Mouse (Mus musculus) forebrain, embryonic 10.5 days (tissue): ENCODE results near the gene Snx19. TPM values are rescaled to one million over a fixed set of nuclear protein-coding genes. Genes with fewer than 3 reads are reported as not detected.

Source experiments
- DNase-seq: peaks from one replicate; pipeline ENCODE4 v3.0.0-alpha.2; 2017; ENCODE audit warnings: low spot score; ENCODE audit errors: extremely low spot score
- H3K27ac ChIP-seq: fragments of 300-500 bp; sonication (generic); 2 replicates; pipeline ENCODE4 v1.5.1; 2016; ENCODE audit warnings: mild to moderate bottlenecking
- H3K27me3 ChIP-seq: fragments of 300-500 bp; sonication (generic); 2 replicates; pipeline ENCODE4 v1.6.1; 2016; ENCODE audit warnings: mild to moderate bottlenecking; ENCODE audit not compliant: poor library complexity, severe bottlenecking
- H3K36me3 ChIP-seq: fragments of 300-500 bp; sonication (generic); replicated peaks from 2 replicates; pipeline ENCODE4 v1.6.1; 2016; ENCODE audit warnings: mild to moderate bottlenecking, moderate library complexity
- H3K4me1 ChIP-seq: fragments of 300-500 bp; sonication (generic); 2 replicates; pipeline ENCODE4 v1.6.1; 2016
- H3K4me3 ChIP-seq: fragments of 300-500 bp; sonication (generic); 2 replicates; pipeline ENCODE4 v1.5.1; 2016; ENCODE audit warnings: mild to moderate bottlenecking, moderate library complexity
- H3K9me3 ChIP-seq: fragments of 300-500 bp; sonication (generic); 2 replicates; pipeline ENCODE4 v1.6.1; 2016; ENCODE audit warnings: mild to moderate bottlenecking, moderate library complexity
- WGBS: fragments of 180-500 bp; shearing (Covaris S2); methylation state at CpG from one replicate; pipeline ENCODE4 v1.1.7; 2016; 5-methylcytosine and 5-hydroxymethylcytosine counted together
- polyA plus RNA-seq: library from polyadenylated mRNA; unstranded; fragments of >200 nt; fragmentation: Nextera tagmentation; extraction: Ambion mirVana; gene quantifications from 2 replicates; pipeline ENCODE4 v1.2.1, GENCODE M21; 2016

The Snx19 gene
- polyA plus RNA-seq, 1 experiment from 2014 or later = 22.9 TPM

GRCm38 (mm10) chr9:30494446-30494845 is 67.5 kb downstream of the Snx19 start:
- Histone ChIP-seq H3K27ac (no peak overlapping the region), H3K9me3 (no peaks in the 10 kb centered on the region), H3K4me3 (no peak overlapping the region), H3K27me3 (no peaks in the 10 kb centered on the region), H3K36me3 (no peaks in the 10 kb centered on the region), H3K4me1 (no peaks in the 10 kb centered on the region)
- 91% methylated on average over 2 of the region's 2 CpGs for WGBS
- no peak for DNase-seq

GRCm38 (mm10) chr9:30508966-30509365 is 82.1 kb downstream of the Snx19 start:
- Histone ChIP-seq H3K36me3 (no peaks in the 10 kb centered on the region), H3K4me1 (no peaks in the 10 kb centered on the region)
- 88% methylated on average over 5 of the region's 5 CpGs for WGBS

GRCm38 (mm10) chr9:30515953-30516352 is 89.0 kb downstream of the Snx19 start:
- Histone ChIP-seq H3K36me3 (no peaks in the 10 kb centered on the region), H3K27ac (no peak overlapping the region), H3K4me3 (no peak overlapping the region), H3K9me3 (no peaks in the 10 kb centered on the region), H3K27me3 (no peaks in the 10 kb centered on the region), H3K4me1 (peaks cover 18% of the 10 kb centered on the region)
- DNase-seq = no peak

More at GRCm38 (mm10) chr9:30508966-30509365, 82.1 kb downstream of the Snx19 start:
- Histone ChIP-seq H3K27me3 (no peaks in the 10 kb centered on the region), H3K9me3 (no peaks in the 10 kb centered on the region), H3K27ac (no peak overlapping the region), H3K4me3 (no peak overlapping the region)
- peak; percentile 3 for DNase-seq
